Mouse (Mus musculus) kidney, adult 2 months (tissue): ENCODE results near the gene Vmn1r18.

Experiments
- CTCF ChIP-seq: fragments of 200-500 bp; conservative IDR thresholded peaks from 2 replicates; pipeline ENCODE4 v1.5.1; 2011; ENCODE audit warnings: low read depth, mild to moderate bottlenecking, control low read depth, low read length, moderate library complexity, mixed read lengths; ENCODE audit not compliant: insufficient read depth, insufficient read length
- POLR2A ChIP-seq: fragments of 200-500 bp; IDR thresholded peaks from one replicate; pipeline ENCODE4 v1.6.1; 2011; ENCODE audit warnings: low read depth, low read length, control low read depth

GRCm38 (mm10) chr6:57363627-57364026, 32.0 kb downstream of the Vmn1r18 start, which contains the start of gene Vmn1r17:
- TF ChIP-seq POLR2A = no peak
- no peak for TF ChIP-seq CTCF
